Mouse (Mus musculus) myocyte (in vitro differentiated cells): ENCODE results near the gene Bag1. TPM values are rescaled to one million over a fixed set of nuclear protein-coding genes. Genes with fewer than 3 reads are reported as not detected.
A peak's percentile ranks its signal among the peaks of the same experiment; 100 is the strongest.

Experiments
- H3K27me3 ChIP-seq: one replicate; pipeline ENCODE4 v1.6.1; 2011; ENCODE audit not compliant: control insufficient read depth, insufficient read depth, insufficient read length
- H3K36me3 ChIP-seq: one replicate; pipeline ENCODE4 v1.6.1; 2011; ENCODE audit not compliant: control insufficient read depth, insufficient read depth
- H3K4me2 ChIP-seq: one replicate; pipeline ENCODE4 v1.6.1; 2011; ENCODE audit warnings: low read depth, control low read depth
- H3K4me3 ChIP-seq: one replicate; pipeline ENCODE4 v1.5.1; 2011; ENCODE audit warnings: mild to moderate bottlenecking, control low read depth, moderate library complexity
- H3K79me2 ChIP-seq: one replicate; pipeline ENCODE4 v1.6.1; 2011; ENCODE audit not compliant: control insufficient read depth, insufficient read depth
- H3ac ChIP-seq: one replicate; pipeline ENCODE4 v1.6.1; 2011; ENCODE audit not compliant: control insufficient read depth, insufficient read length
- CEBPB ChIP-seq: IDR thresholded peaks from 2 replicates; pipeline ENCODE4 v1.6.1; 2011; ENCODE audit warnings: mild to moderate bottlenecking, moderate library complexity; ENCODE audit not compliant: poor library complexity, insufficient read depth, severe bottlenecking
- E2F4 ChIP-seq: IDR thresholded peaks from one replicate; pipeline ENCODE4 v1.6.1; 2011; ENCODE audit warnings: mild to moderate bottlenecking, control low read depth, moderate library complexity; ENCODE audit not compliant: insufficient read depth
- MAX ChIP-seq: IDR thresholded peaks from one replicate; pipeline ENCODE4 v1.6.1; 2011; ENCODE audit warnings: low read depth, mild to moderate bottlenecking, control low read depth
- MYOD1 ChIP-seq, 3 experiments: IDR thresholded peaks; one replicate each; pipeline ENCODE4 v1.6.1; 2011; ENCODE audit warnings: control low read depth in 2 of 3, low read depth in 2 of 3, mild to moderate bottlenecking in 2 of 3, moderate library complexity in 1 of 3; ENCODE audit not compliant: insufficient read length in 2 of 3, control insufficient read depth in 1 of 3
- MYOG ChIP-seq, 3 experiments: IDR thresholded peaks; one replicate each; pipeline ENCODE4 v1.6.1; 2011; ENCODE audit warnings: control low read depth in 2 of 3, low read depth in 2 of 3, mild to moderate bottlenecking in 2 of 3; ENCODE audit not compliant: insufficient read length in 2 of 3, control insufficient read depth in 1 of 3, insufficient read depth in 1 of 3
- POLR2A ChIP-seq: IDR thresholded peaks from one replicate; pipeline ENCODE4 v1.6.1; 2011; ENCODE audit warnings: low read depth, mild to moderate bottlenecking, control low read depth, moderate library complexity; ENCODE audit not compliant: insufficient read length
- POLR2AphosphoS2 ChIP-seq: IDR thresholded peaks from one replicate; pipeline ENCODE4 v1.6.1; 2011; ENCODE audit warnings: low read depth, control low read depth; ENCODE audit not compliant: insufficient read length
- REST ChIP-seq: IDR thresholded peaks from one replicate; pipeline ENCODE4 v1.6.1; 2011; ENCODE audit warnings: mild to moderate bottlenecking, control low read depth, moderate library complexity; ENCODE audit not compliant: insufficient read depth, insufficient read length
- SRF ChIP-seq: IDR thresholded peaks from one replicate; pipeline ENCODE4 v1.6.1; 2011; ENCODE audit warnings: low read depth; ENCODE audit not compliant: control insufficient read depth, insufficient read length
- TCF12 ChIP-seq: IDR thresholded peaks from one replicate; pipeline ENCODE4 v1.6.1; 2011; ENCODE audit warnings: mild to moderate bottlenecking, control low read depth; ENCODE audit not compliant: poor library complexity, insufficient read depth, severe bottlenecking
- TCF3 ChIP-seq: IDR thresholded peaks from one replicate; pipeline ENCODE4 v1.6.1; 2011; ENCODE audit warnings: low read depth, control low read depth; ENCODE audit not compliant: insufficient read length
- USF1 ChIP-seq: IDR thresholded peaks from one replicate; pipeline ENCODE4 v1.6.1; 2011; ENCODE audit warnings: low read depth, mild to moderate bottlenecking, control low read depth, moderate library complexity
- polyA plus RNA-seq: library from polyadenylated mRNA; unstranded; fragments of >200 nt; fragmentation: generic; extraction: Trizol; gene quantifications from one replicate; pipeline ENCODE4 v1.2.1, GENCODE M21; 2012; ENCODE audit warnings: missing spikeins

The Bag1 gene
- polyA plus RNA-seq, 1 experiment, result 330 TPM

- Histone ChIP-seq H3K4me3 (no peak overlapping the region), H3K4me2 (no peak overlapping the region), H3K36me3 (no peaks in the 10 kb centered on the region), H3K27me3 (no peaks in the 10 kb centered on the region), H3K79me2 (no peaks in the 10 kb centered on the region), H3ac (no peak overlapping the region)
- TF ChIP-seq POLR2AphosphoS2 (no peak), SRF (no peak), MAX (no peak), USF1 (no peak), TCF3 (no peak), TCF12 (no peak)
Measured at GRCm38 (mm10) chr4:40929046-40929445, 19.0 kb downstream of the Bag1 start.

- no peak for TF ChIP-seq USF1
- no peak for TF ChIP-seq SRF
- no peak for TF ChIP-seq TCF12
- no peak for TF ChIP-seq E2F4
- TF ChIP-seq MYOD1 (IDR thresholded peaks at IDR 0.05; ENCODE audit: control insufficient read depth in 1 of 3, insufficient read length in 2 of 3, low read depth in 2 of 3), result no peak
- no peak for TF ChIP-seq MAX
- TF ChIP-seq POLR2AphosphoS2, result no peak
- no peak for TF ChIP-seq REST
- TF ChIP-seq TCF3, result no peak
- no peak for TF ChIP-seq MYOG (IDR thresholded peaks at IDR 0.05; ENCODE audit: control insufficient read depth in 1 of 3, insufficient read depth in 1 of 3, insufficient read length in 2 of 3, low read depth in 2 of 3)
- TF ChIP-seq CEBPB, result no peak
- TF ChIP-seq POLR2A, result no peak
- H3K79me2 ChIP-seq, result no peaks in the 10 kb centered on the region
- no peak overlapping the region for H3K4me2 ChIP-seq
- H3K36me3 ChIP-seq, result no peaks in the 10 kb centered on the region
- H3K27me3 ChIP-seq, result peaks cover 4% of the 10 kb centered on the region
- no peak overlapping the region for H3ac ChIP-seq
- no peak overlapping the region for H3K4me3 ChIP-seq
Measured at GRCm38 (mm10) chr4:40925568-40925967, 22.5 kb downstream of the Bag1 start.

GRCm38 (mm10) chr4:40923087-40923651 lies 24.9 kb downstream of the Bag1 start:
- TF ChIP-seq TCF12 (no peak), TCF3 (no peak), MYOD1 (IDR thresholded peaks at IDR 0.05; ENCODE audit: control insufficient read depth in 1 of 3, insufficient read length in 2 of 3, low read depth in 2 of 3) (no peak), REST (no peak), SRF (no peak), USF1 (no peak), CEBPB (no peak), POLR2A (no peak), MYOG (IDR thresholded peaks at IDR 0.05; ENCODE audit: control insufficient read depth in 1 of 3, insufficient read depth in 1 of 3, insufficient read length in 2 of 3, low read depth in 2 of 3) (no peak), E2F4 (no peak), POLR2AphosphoS2 (no peak), MAX (no peak)
- Histone ChIP-seq H3K4me3 (no peak overlapping the region), H3K27me3 (peaks cover 4% of the 10 kb centered on the region), H3K79me2 (no peaks in the 10 kb centered on the region), H3K4me2 (no peak overlapping the region), H3K36me3 (no peaks in the 10 kb centered on the region), H3ac (no peak overlapping the region)

- H3K4me3 ChIP-seq, result no peak overlapping the region
- peak overlapping the region; percentile 31 for H3K4me2 ChIP-seq
- peaks cover 4% of the 10 kb centered on the region for H3K27me3 ChIP-seq
- no peaks in the 10 kb centered on the region for H3K79me2 ChIP-seq
- no peaks in the 10 kb centered on the region for H3K36me3 ChIP-seq
- no peak overlapping the region for H3ac ChIP-seq
- no peak for TF ChIP-seq POLR2AphosphoS2
- TF ChIP-seq CEBPB, result no peak
- no peak for TF ChIP-seq MYOG (IDR thresholded peaks at IDR 0.05; ENCODE audit: control insufficient read depth in 1 of 3, insufficient read depth in 1 of 3, insufficient read length in 2 of 3, low read depth in 2 of 3)
- no peak for TF ChIP-seq POLR2A
- no peak for TF ChIP-seq MAX
- TF ChIP-seq USF1, result no peak
- TF ChIP-seq E2F4, result no peak
- TF ChIP-seq MYOD1 (IDR thresholded peaks at IDR 0.05; ENCODE audit: control insufficient read depth in 1 of 3, insufficient read length in 2 of 3, low read depth in 2 of 3), result no peak
- no peak for TF ChIP-seq TCF3
Measured at GRCm38 (mm10) chr4:40921288-40921687, 26.8 kb downstream of the Bag1 start.

GRCm38 (mm10) chr4:40920576-40920975 lies 27.5 kb downstream of the Bag1 start:
- Histone ChIP-seq H3K79me2 (no peaks in the 10 kb centered on the region), H3ac (no peak overlapping the region), H3K27me3 (peaks cover 4% of the 10 kb centered on the region), H3K36me3 (no peaks in the 10 kb centered on the region), H3K4me2 (peak overlapping the region; percentile 31), H3K4me3 (no peak overlapping the region)
- TF ChIP-seq MAX, result no peak
- no peak for TF ChIP-seq REST
- no peak for TF ChIP-seq POLR2AphosphoS2
- no peak for TF ChIP-seq SRF
- TF ChIP-seq CEBPB, result no peak
- no peak for TF ChIP-seq MYOD1 (IDR thresholded peaks at IDR 0.05; ENCODE audit: control insufficient read depth in 1 of 3, insufficient read length in 2 of 3, low read depth in 2 of 3)
- no peak for TF ChIP-seq MYOG (IDR thresholded peaks at IDR 0.05; ENCODE audit: control insufficient read depth in 1 of 3, insufficient read depth in 1 of 3, insufficient read length in 2 of 3, low read depth in 2 of 3)
- TF ChIP-seq E2F4, result no peak
- TF ChIP-seq POLR2A, result no peak
- TF ChIP-seq USF1, result no peak
- TF ChIP-seq TCF3, result no peak
